Mouse (Mus musculus) macrophage (primary cell): ENCODE measurements around the gene Hlcs. TPM values are rescaled to one million over a fixed set of nuclear protein-coding genes. Genes with fewer than 3 reads are reported as not detected.

Experiments used
- H3K27ac ChIP-seq: fragments of 350-480 bp; formaldehyde crosslinking; 2 replicates; pipeline ENCODE4 v1.9.0; 2021
- H3K36me3 ChIP-seq: fragments of 350-480 bp; formaldehyde crosslinking; 2 replicates; pipeline ENCODE4 v1.9.0; 2021; ENCODE audit errors: inconsistent target
- H3K4me3 ChIP-seq: fragments of 350-480 bp; formaldehyde crosslinking; 2 replicates; pipeline ENCODE4 v1.9.0; 2021; ENCODE audit errors: inconsistent target
- H3K79me2 ChIP-seq: fragments of 350-480 bp; formaldehyde crosslinking; 2 replicates; pipeline ENCODE4 v1.9.0; 2021; ENCODE audit errors: inconsistent target
- WGBS: methylation state at CpG from one replicate; pipeline ENCODE4 v1.1.7; 2026; ENCODE audit warnings: inconsistent platforms; ENCODE audit not compliant: missing documents; 5-methylcytosine and 5-hydroxymethylcytosine counted together
- polyA plus RNA-seq: library from polyadenylated mRNA; stranded (reverse); fragments of 250-400 nt; gene quantifications from 3 replicates; pipeline ENCODE4 v1.2.4, GENCODE M21; 2018; ENCODE audit warnings: inconsistent platforms

Hlcs gene
- polyA plus RNA-seq, 1 experiment from 2014 or later: 5.2 TPM

DNA sequence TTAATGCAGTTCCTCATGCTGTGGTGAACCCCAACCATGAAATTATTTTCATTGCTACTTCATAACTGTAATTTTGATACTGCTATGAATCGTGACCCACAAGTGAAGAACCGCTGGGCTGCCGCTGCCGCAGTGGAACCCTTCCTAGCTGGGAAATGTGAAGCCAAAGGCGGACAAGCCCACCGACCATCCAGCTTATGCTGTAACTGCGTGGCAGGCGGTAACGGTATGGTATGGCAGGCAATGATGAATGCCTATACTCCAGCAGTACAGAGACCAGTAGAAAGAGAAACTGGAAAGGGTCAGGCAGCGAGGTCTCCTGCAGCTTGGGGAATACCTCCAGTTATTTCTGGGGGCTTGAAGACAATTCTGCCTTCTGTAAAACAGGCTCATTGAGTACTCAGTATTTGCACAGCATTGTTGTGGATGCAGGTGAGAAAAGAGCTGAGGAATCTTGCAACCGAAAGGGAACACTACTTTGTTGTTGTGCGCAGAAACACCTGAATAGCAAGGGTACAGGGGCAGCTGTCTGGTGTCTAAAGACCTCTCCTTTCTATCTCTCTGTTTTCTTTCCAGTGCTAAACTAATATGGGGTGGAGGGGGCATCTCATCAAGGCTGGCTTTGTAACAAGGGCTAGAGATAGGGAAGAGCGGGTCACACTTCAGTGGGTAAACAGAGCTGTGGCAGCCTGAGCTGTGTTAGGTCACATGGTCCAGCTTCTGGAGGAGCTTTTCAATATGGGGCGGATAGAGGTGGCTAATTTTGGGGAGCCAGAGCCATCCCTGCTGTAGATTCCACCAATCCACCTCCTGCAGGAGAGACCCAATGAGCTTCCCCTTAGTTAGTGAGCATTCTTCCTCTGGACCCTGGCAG is 224.3 kb downstream of the Hlcs start:
- Histone ChIP-seq H3K4me3 (no peak overlapping the region), H3K79me2 (no peaks in the 10 kb centered on the region), H3K36me3 (no peaks in the 10 kb centered on the region), H3K27ac (no peak overlapping the region)
- 17% methylated on average over 14 of the region's 14 CpGs for WGBS

- no peaks in the 10 kb centered on the region for H3K79me2 ChIP-seq
- H3K36me3 ChIP-seq: no peaks in the 10 kb centered on the region
- 20% methylated on average over 11 of the region's 11 CpGs for WGBS
- no peak overlapping the region for H3K27ac ChIP-seq
- H3K4me3 ChIP-seq: no peak overlapping the region
These were observed 225.1 kb downstream of the Hlcs start for GRCm38 (mm10) chr16:94088226-94088748.

- H3K36me3 ChIP-seq: no peaks in the 10 kb centered on the region
- no peak overlapping the region for H3K4me3 ChIP-seq
- 22% methylated on average over 16 of the region's 16 CpGs for WGBS
- no peaks in the 10 kb centered on the region for H3K79me2 ChIP-seq
- no peak overlapping the region for H3K27ac ChIP-seq
These were observed 225.7 kb downstream of the Hlcs start for GRCm38 (mm10) chr16:94087570-94088225.

GRCm38 (mm10) chr16:94086701-94087569 is 226.4 kb downstream of the Hlcs start:
- H3K4me3 ChIP-seq: no peak overlapping the region
- 8% methylated on average over 44 of the region's 50 CpGs for WGBS
- no peaks in the 10 kb centered on the region for H3K79me2 ChIP-seq
- no peaks in the 10 kb centered on the region for H3K36me3 ChIP-seq
- H3K27ac ChIP-seq: no peak overlapping the region

GRCm38 (mm10) chr16:94085603-94086285 is 227.6 kb downstream of the Hlcs start:
- Histone ChIP-seq H3K4me3 (no peak overlapping the region), H3K79me2 (no peaks in the 10 kb centered on the region), H3K36me3 (no peaks in the 10 kb centered on the region), H3K27ac (no peak overlapping the region)
- 3% methylated on average over 57 of the region's 57 CpGs for WGBS

GRCm38 (mm10) chr16:94084711-94085602 is 228.4 kb downstream of the Hlcs start, which contains the start of gene Sim2:
Sim2 (plus strand) TSS chr16:94084931.
- H3K36me3 ChIP-seq: no peaks in the 10 kb centered on the region
- no peak within 1 kb of the TSS for H3K4me3 ChIP-seq
- H3K79me2 ChIP-seq: no peaks in the 10 kb centered on the region
- H3K27ac ChIP-seq: no peak within 1 kb of the TSS
- 2% methylated on average over 86 of the region's 96 CpGs for WGBS

- no peak overlapping the region for H3K4me3 ChIP-seq
- WGBS: 5% methylated on average over 41 of the region's 41 CpGs
- no peaks in the 10 kb centered on the region for H3K36me3 ChIP-seq
- no peak overlapping the region for H3K27ac ChIP-seq
- no peaks in the 10 kb centered on the region for H3K79me2 ChIP-seq
These were observed 229.4 kb downstream of the Hlcs start for GRCm38 (mm10) chr16:94083848-94084525.

DNA sequence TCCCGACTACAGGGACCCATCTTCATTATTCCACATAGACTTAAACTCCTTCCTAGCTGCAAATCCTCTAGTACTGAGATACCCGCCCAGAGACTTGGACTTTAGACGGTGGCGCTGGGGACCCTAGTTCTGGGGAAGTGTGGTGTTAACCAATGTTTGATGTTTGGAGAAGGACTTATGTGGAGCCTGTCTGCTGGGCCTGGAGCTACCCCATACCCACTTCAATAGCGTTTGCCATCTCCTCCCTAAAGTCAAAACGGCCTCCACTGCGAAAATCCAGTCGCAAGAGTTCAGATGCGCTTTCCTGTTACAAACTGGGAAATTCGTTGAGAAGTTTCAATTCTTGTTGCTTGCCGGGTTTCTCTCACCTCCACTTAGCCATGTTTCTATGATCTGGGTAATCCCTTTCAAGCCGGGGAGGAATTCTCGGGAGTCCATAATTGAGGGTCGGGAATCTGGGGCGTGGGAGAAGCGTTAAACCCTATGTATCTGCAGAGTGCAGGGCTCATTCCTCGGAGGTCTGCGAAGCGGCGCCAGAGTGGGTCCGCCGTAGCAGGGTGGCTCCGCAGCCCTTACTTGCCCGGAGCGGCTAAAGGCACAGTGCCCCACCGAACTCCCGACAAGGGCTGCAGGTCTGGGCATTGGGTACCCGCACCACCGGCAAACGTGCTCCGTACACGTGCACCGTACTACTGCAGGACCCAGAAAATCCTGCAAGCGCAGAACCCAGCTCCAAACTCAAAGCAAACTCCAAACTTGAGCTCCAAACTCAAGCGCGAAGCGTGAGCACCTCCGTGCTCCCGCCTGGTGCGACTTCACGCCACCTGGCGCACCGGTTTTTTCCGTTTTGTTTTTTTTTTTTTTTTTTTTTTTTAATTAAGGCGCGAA is 230.2 kb downstream of the Hlcs start:
- WGBS: 5% methylated on average over 41 of the region's 46 CpGs
- H3K27ac ChIP-seq: no peak overlapping the region

GRCm38 (mm10) chr16:94081996-94082708 is 231.2 kb downstream of the Hlcs start:
- H3K36me3 ChIP-seq: no peaks in the 10 kb centered on the region
- WGBS: 20% methylated on average over 7 of the region's 8 CpGs
- H3K4me3 ChIP-seq: no peak overlapping the region
- H3K27ac ChIP-seq: no peak overlapping the region
- H3K79me2 ChIP-seq: no peaks in the 10 kb centered on the region

More for the DNA sequence above, 230.2 kb downstream of the Hlcs start:
- Histone ChIP-seq H3K4me3 (no peak overlapping the region), H3K79me2 (no peaks in the 10 kb centered on the region), H3K36me3 (no peaks in the 10 kb centered on the region)

GRCm38 (mm10) chr16:94081596-94081995 is 231.8 kb downstream of the Hlcs start:
- Histone ChIP-seq H3K36me3 (no peaks in the 10 kb centered on the region), H3K4me3 (no peak overlapping the region), H3K27ac (no peak overlapping the region), H3K79me2 (no peaks in the 10 kb centered on the region)
- 28% methylated on average over 5 of the region's 5 CpGs for WGBS

GRCm38 (mm10) chr16:94079856-94080555 is 233.4 kb downstream of the Hlcs start:
- no peaks in the 10 kb centered on the region for H3K79me2 ChIP-seq
- H3K36me3 ChIP-seq: no peaks in the 10 kb centered on the region
- WGBS: 8% methylated on average over 13 of the region's 13 CpGs
- no peak overlapping the region for H3K4me3 ChIP-seq
- H3K27ac ChIP-seq: no peak overlapping the region
